Mouse (Mus musculus) gonadal fat pad, adult 2 months (tissue): ENCODE measurements around the gene Psma6. TPM values are rescaled to one million over a fixed set of nuclear protein-coding genes. Genes with fewer than 3 reads are reported as not detected.

ENCODE experiments used
- DNase-seq: peaks from one replicate; pipeline ENCODE4 v3.0.0-alpha.2; 2012; ENCODE audit warnings: low read depth
- polyA plus RNA-seq: library from polyadenylated mRNA; depleted of rRNA; stranded (reverse); fragments of >200 nt; gene quantifications from 2 replicates; pipeline ENCODE4 v1.2.3, GENCODE M21; 2012; rRNA removed

The Psma6 gene
- polyA plus RNA-seq, 1 experiment = 88.6 TPM

- DNase-seq = no peak
Observed at GRCm38 (mm10) chr12:55463992-55464845, 80.2 kb downstream of the Psma6 start.

DNA sequence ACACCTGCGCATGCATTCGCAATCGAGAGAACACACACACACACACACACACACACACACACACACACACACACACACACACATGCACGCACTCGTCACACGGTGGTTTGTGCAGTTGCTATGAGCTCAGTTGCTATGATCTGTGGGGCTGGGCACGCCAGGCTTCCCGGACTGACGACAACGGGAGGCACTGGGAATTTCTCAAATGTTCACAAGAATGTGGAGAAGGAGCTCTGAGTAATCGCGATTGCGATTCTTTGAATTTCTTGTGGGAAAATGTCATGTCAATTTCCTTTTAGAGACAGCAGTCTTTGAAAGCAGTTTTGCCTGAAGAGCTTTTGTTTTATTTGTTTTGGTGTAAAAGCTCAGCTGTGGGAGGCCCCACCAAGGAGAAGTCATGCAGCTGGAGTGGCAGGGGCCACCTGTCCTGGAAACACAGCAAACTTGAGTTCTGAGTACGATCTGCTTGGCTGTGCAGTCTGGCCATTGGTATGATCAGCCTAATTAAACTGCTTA is 80.9 kb downstream of the Psma6 start:
- no peak for DNase-seq

DNA sequence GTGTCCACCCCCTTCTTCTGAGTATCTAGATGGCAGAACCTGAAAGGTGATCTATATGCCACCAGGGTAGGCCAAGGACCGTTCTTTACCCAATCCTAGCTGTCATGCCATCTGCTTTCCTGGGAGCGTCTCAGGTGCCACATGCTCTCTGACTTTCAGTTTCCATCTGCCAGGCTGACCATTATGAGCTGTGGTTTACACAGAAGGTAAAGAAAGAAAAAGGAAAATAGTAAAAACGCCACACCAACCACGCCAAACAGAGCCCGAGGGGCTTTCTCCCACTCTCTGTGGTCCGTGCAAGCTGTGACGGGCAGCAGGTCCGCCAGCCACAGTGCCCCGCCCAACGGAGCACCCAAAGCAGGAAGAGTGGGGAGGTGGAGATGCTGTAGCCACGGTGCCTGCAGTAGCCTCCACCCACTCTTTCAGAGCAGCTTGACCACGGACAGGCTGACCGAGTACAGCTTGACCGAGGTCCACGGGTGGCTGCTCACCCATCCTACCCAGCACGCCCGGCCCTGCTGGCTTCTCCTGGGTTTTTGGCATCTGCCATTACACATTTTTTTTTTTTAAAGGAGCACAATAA is 81.5 kb downstream of the Psma6 start:
- no peak for DNase-seq

DNA sequence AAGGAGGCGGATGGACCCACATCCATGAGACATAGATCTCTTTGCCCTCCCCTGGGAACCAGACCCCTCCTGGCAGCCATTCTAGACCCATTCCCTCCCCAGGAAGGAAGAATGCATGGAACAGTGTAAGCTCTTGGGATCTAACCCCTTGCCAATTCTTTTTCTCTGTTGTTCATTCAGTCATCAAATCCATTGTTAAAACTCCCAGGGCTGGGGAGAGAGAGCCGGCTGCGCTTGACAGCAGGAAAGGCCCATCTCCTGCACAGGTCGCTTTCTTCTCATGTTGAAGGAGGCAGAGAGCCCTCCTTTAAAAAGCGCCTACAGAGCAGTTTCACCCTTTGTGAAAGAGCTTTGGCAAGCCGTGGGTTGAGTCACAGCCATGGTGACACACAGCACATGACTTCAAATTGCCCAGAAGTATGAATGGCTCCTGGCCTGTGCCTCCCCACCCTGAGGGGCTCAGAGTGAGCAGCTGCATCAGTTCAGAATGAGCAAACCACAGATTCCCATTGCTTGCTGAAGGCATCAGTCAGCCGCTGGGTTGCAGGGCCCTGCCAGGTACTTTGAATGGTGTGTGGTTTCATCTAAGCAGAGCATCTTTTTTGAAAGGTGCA is 82.2 kb downstream of the Psma6 start:
- no peak for DNase-seq

DNA sequence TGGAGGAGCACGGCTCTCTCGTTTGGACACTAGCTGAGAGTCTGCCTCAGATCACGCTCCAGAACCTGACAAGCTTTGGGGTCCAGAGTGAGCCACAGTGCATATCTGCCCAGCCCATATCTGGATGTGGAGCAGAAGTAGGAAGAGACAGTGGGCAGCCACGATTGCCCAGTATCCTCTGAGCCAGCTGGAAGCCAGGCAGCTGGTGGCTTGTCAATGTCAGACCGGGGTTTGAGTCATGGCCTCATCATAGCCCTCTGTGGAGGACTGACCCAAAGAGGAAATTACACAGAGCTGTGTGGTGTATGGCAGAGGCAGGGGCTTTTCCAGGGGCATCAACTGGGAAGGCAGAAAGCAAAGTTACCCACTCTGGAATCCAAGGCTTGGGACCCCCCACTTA is 82.8 kb downstream of the Psma6 start:
- no peak for DNase-seq

DNA sequence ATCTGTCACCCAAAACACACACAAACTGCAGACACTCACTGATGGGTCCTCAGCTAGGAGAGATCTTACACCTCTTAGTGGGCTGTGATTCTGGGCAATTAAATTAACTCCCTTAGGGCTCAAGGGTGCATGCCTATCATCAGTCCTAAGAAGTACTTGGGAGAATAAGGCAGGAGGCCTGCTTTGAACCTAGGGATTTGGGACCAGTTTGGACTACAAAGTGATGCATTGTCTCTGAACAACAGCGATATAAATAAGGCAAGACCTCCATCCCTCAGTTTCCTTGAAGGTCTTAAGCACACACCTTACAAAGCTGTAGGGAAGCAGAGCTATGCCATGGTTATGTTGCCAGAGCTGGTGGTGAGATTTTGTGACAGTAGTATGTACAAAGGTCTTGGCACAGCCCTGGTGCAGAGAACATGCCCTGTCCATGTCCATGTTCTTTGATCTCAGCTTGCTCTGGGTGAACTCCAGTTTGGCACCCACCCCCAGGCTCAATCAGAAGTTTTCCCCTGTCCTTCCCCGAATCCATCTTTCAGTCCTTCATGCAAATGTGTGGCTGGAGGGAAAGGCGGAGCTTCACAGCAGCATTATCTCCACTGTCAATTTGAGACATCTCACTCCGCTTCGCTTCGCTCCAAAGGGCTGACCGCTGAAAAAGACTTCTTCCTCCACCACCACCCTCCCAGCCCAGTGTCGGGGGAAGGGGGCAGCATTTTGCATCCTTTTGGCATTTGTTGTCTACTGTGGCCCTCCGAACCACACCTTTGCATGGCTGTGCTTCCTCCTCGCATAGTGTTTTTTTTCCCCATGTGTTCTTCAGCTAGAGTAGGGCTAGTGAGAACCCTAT is 83.5 kb downstream of the Psma6 start:
- DNase-seq = no peak

Other genes with a start within 250 kb of the Psma6 start
- gene Srp54b, start 229.1 kb upstream of the Psma6 start, polyA plus RNA-seq = 13.9 and 22.1 TPM in 2 replicates
- 1.1 TPM in 1 of 2 replicates, not detected in the other for gene 1700047I17Rik2, start 184.6 kb upstream of the Psma6 start, polyA plus RNA-seq
- gene Srp54c, start 154.1 kb upstream of the Psma6 start, polyA plus RNA-seq = 14.4 and 14.9 TPM in 2 replicates
- gene 1110008L16Rik, start 84.6 kb upstream of the Psma6 start, polyA plus RNA-seq = 7.8 and 10.0 TPM in 2 replicates
- gene Ppp2r3c, start 81.2 kb upstream of the Psma6 start, polyA plus RNA-seq = 2.3 and 2.4 TPM in 2 replicates
- gene Nfkbia, start 108.4 kb downstream of the Psma6 start, polyA plus RNA-seq = 127 and 129 TPM in 2 replicates
- 0.86 and 1.8 TPM in 2 replicates for gene Aldoart2, start 181.0 kb downstream of the Psma6 start, polyA plus RNA-seq
- gene Insm2, start 215.2 kb downstream of the Psma6 start, polyA plus RNA-seq = not detected in 2 replicates